In the genomic region with DNA sequence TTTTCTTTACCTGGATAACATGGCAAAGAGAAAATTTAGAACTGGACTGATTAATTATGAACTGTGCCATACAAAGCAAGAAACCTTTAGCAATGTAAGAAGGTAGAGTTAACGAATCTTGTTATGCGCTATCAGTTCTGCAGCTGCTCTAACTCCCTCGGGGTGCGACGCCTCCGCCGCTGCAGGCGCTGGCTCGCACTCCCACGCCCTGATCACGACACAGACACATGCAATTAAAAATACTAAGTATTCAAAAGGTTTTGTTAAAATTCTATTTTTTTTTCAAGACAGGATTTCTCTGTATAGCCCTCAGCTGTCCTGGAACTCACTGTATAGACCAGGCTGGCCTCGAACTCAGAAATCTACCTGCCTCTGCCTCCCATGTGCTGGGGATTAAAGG, we compare ENCODE assay signal across 12 mouse cellular contexts.
DNase-seq lines count a peak whose midpoint lies in the region; ATAC-seq and TF ChIP-seq lines count a peak whose summit lies in the region.
"Had no signal": no experiment of that assay in that cellular context is flagged by ENCODE, and none has a peak within 500 bp of the region (broad histone marks: within the 10 kb centered on the region; RNA-seq: fewer than 3 reads in every experiment).

No protein-coding gene starts in this region.

- no peaks in the 10 kb centered on the region for H3K36me3 ChIP-seq in forebrain, embryonic 14.5 days (ENCODE audit: control insufficient read depth, insufficient read depth, low read length)
- peaks cover 9% of the 10 kb centered on the region; the same call in 1 of the 2 replicates for H3K36me3 ChIP-seq in forebrain, embryonic 13.5 days (ENCODE audit: poor library complexity, severe bottlenecking)
- peaks cover 13% of the 10 kb centered on the region; the same call in 1 of the 2 replicates for H3K36me3 ChIP-seq in hindbrain, embryonic 12.5 days
- H3K36me3 ChIP-seq in midbrain, postnatal 0 days (ENCODE audit: insufficient read depth, low read length): peaks cover 4% of the 10 kb centered on the region; the same call in 1 of the 2 replicates

- WGBS in forebrain, embryonic 14.5 days: 82% methylated on average over 12 of the region's 12 CpGs
- 69% methylated on average over 12 of the region's 12 CpGs for WGBS in forebrain, embryonic 13.5 days
- WGBS in hindbrain, embryonic 12.5 days: 58% methylated on average over 12 of the region's 12 CpGs
- WGBS in midbrain, postnatal 0 days: 52% methylated on average over 12 of the region's 12 CpGs

- no peak for TF ChIP-seq CTCF in left cerebral cortex, adult 2 months (IDR thresholded peaks at IDR 0.05)
- TF ChIP-seq CTCF in midbrain, postnatal 0 days (IDR thresholded peaks at IDR 0.05): no peak

- H3K27me3 ChIP-seq in forebrain, embryonic 14.5 days (replicated peaks; ENCODE audit: control insufficient read depth, insufficient read depth, low read length): no peaks in the 10 kb centered on the region
- no peaks in the 10 kb centered on the region for H3K27me3 ChIP-seq in forebrain, embryonic 13.5 days
- H3K27me3 ChIP-seq in hindbrain, embryonic 12.5 days: no peaks in the 10 kb centered on the region
- H3K27me3 ChIP-seq in midbrain, postnatal 0 days (ENCODE audit: insufficient read depth, low read length): no peaks in the 10 kb centered on the region
- H3K27me3 ChIP-seq: limb, embryonic 13.5 days had no signal

- H3K9me3 ChIP-seq in forebrain, embryonic 14.5 days (replicated peaks; ENCODE audit: control insufficient read depth, low read length): no peaks in the 10 kb centered on the region
- H3K9me3 ChIP-seq in forebrain, embryonic 13.5 days (replicated peaks): no peaks in the 10 kb centered on the region
- H3K9me3 ChIP-seq in hindbrain, embryonic 12.5 days (replicated peaks): no peaks in the 10 kb centered on the region
- no peaks in the 10 kb centered on the region for H3K9me3 ChIP-seq in midbrain, postnatal 0 days (ENCODE audit: low read length)
- H3K9me3 ChIP-seq: limb, embryonic 13.5 days; megakaryocyte, embryonic 14.5 days had no signal

- no peak overlapping the region for H3K4me3 ChIP-seq in forebrain, embryonic 14.5 days (ENCODE audit: low read depth, low read length)
- no peak overlapping the region for H3K4me3 ChIP-seq in forebrain, embryonic 13.5 days
- peak overlapping the region; percentile 18 for H3K4me3 ChIP-seq in left cerebral cortex, adult 2 months
- H3K4me3 ChIP-seq in hindbrain, embryonic 12.5 days: no peak overlapping the region
- H3K4me3 ChIP-seq in midbrain, postnatal 0 days (ENCODE audit: low read depth, low read length): no peak overlapping the region
- H3K4me3 ChIP-seq: limb, embryonic 13.5 days had no signal

- DNase-seq in forebrain, embryonic 14.5 days (ENCODE audit: low spot score): no peak
- DNase-seq in left cerebral cortex, adult 2 months (ENCODE audit: extremely low spot score in 1 of 2, low spot score in 2 of 2): peak; percentile 29 to 40
- no peak for DNase-seq in left cerebral cortex, postnatal 10 days (ENCODE audit: extremely low spot score in 1 of 2, low spot score in 2 of 2)
- no peak for DNase-seq in midbrain, postnatal 0 days (ENCODE audit: low spot score)
- no peak for DNase-seq in lung, postnatal 36 days
- no peak for DNase-seq in embryo, embryonic 10 days (ENCODE audit: low spot score)
- DNase-seq: heart, postnatal 36 days had no signal

- no peaks in the 10 kb centered on the region for H3K4me1 ChIP-seq in forebrain, embryonic 14.5 days (ENCODE audit: control insufficient read depth, insufficient read depth, low read length)
- H3K4me1 ChIP-seq in forebrain, embryonic 13.5 days: no peaks in the 10 kb centered on the region
- H3K4me1 ChIP-seq in hindbrain, embryonic 12.5 days: peaks cover 5% of the 10 kb centered on the region; the same call in 1 of the 2 replicates
- no peaks in the 10 kb centered on the region for H3K4me1 ChIP-seq in midbrain, postnatal 0 days (ENCODE audit: insufficient read depth, low read length)

- H3K27ac ChIP-seq in forebrain, embryonic 14.5 days (ENCODE audit: low read depth, low read length): no peak overlapping the region
- no peak overlapping the region for H3K27ac ChIP-seq in forebrain, embryonic 13.5 days
- H3K27ac ChIP-seq in left cerebral cortex, adult 2 months: peak overlapping the region; percentile 80
- H3K27ac ChIP-seq in hindbrain, embryonic 12.5 days: peak overlapping the region; percentile 85; the same call in 1 of the 2 replicates
- 0 out of 2 replicates have a peak overlapping the region, but pooled peaks have one; percentile 18 for H3K27ac ChIP-seq in midbrain, postnatal 0 days (ENCODE audit: low read depth, low read length)
- H3K27ac ChIP-seq: limb, embryonic 13.5 days had no signal

- no peak overlapping the region for H3K9ac ChIP-seq in forebrain, embryonic 14.5 days (ENCODE audit: low read length)
- H3K9ac ChIP-seq in forebrain, embryonic 13.5 days: no peak overlapping the region
- H3K9ac ChIP-seq in hindbrain, embryonic 12.5 days: no peak overlapping the region
- H3K9ac ChIP-seq in midbrain, postnatal 0 days (replicated peaks; ENCODE audit: low read length, poor library complexity, severe bottlenecking): no peak overlapping the region
- H3K9ac ChIP-seq: limb, embryonic 13.5 days; lung, embryonic 14.5 days had no signal

- intact Hi-C loops in left cerebral cortex, adult 2 months (cut with DNase I): no loop called here
- intact Hi-C loops in left cerebral cortex, postnatal 10 days (cut with DNase I): no loop called here

- H3K4me2 ChIP-seq in forebrain, embryonic 14.5 days (ENCODE audit: low read length): peak overlapping the region; percentile 39; the same call in 1 of the 2 replicates
- H3K4me2 ChIP-seq in forebrain, embryonic 13.5 days: no peak overlapping the region; the same call in 1 of the 2 replicates
- peak overlapping the region; percentile 39 for H3K4me2 ChIP-seq in hindbrain, embryonic 12.5 days (replicated peaks)
- peak overlapping the region; percentile 22 for H3K4me2 ChIP-seq in midbrain, postnatal 0 days (ENCODE audit: low read depth, low read length, poor library complexity, severe bottlenecking)
- H3K4me2 ChIP-seq: lung, embryonic 14.5 days had no signal

- ATAC-seq in forebrain, embryonic 14.5 days: no peak
- ATAC-seq in forebrain, embryonic 13.5 days: no peak
- peak; percentile 69 for ATAC-seq in hindbrain, embryonic 12.5 days (ENCODE audit: low FRiP score)
- ATAC-seq in midbrain, postnatal 0 days (ENCODE audit: low FRiP score): no peak

Comparison
In these comparisons a context has a peak if more than half of its experiments do, and no peak if none do; other contexts are left out.
1. DNase-seq: peak in left cerebral cortex, adult 2 months (2 of 2); none in forebrain, embryonic 14.5 days (single experiment), left cerebral cortex, postnatal 10 days (0 of 2), midbrain, postnatal 0 days (single experiment), lung, postnatal 36 days (single experiment) and embryo, embryonic 10 days (single experiment).
2. H3K27ac ChIP-seq: peak in left cerebral cortex, adult 2 months (single experiment), hindbrain, embryonic 12.5 days (single experiment) and midbrain, postnatal 0 days (single experiment); none in forebrain, embryonic 14.5 days (single experiment) and forebrain, embryonic 13.5 days (single experiment).